Mouse (Mus musculus): ENCODE data around the gene Epha1.

Gene Epha1

GRCm38 (mm10) chr6:42373669-42374430 is 782 bp upstream of the Epha1 start:
- peak in 1 of 2 experiments; percentile 20 for DNase-seq

DNA sequence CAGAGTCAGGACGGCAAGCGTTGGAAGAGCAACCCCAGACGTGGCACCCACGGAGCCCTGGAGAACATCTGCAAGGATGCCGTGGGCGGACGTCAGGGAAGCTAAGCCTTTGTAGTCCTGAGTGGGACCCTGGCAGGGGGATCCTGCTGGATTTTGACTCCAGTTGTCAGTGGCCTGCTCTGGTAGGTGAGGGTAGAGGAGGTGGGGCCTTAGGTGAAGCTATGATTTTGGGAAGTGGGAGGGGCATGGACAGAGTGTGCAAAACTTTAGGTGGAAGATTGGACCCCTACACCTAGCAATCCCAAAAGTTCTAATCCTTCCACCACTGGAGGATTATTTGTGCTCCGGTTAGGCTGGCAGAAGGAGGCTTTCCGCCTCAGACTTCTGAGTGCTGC is 650 bp downstream of the Epha1 start:
- no peak for DNase-seq

DNA sequence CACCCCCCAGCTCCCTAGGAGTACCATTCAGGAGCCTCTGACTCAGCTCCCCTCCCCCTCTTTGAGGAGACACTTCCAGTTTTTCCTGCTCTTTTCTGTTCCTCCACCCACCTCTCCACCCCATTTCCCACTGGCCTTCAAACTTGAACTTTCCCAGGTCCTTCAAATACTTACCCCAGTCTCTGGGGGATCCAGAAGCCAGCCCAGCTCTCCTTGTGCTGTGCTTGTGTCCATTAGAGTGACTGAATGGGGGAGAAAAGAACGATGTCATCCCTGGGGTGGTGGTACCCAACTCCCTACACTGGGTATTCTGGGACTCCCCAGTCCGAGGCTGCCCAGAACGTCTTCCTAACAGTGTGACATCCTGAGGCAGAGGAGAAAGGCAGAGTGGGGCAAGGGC is 1.1 kb downstream of the Epha1 start:
- DNase-seq, result no peak

DNA sequence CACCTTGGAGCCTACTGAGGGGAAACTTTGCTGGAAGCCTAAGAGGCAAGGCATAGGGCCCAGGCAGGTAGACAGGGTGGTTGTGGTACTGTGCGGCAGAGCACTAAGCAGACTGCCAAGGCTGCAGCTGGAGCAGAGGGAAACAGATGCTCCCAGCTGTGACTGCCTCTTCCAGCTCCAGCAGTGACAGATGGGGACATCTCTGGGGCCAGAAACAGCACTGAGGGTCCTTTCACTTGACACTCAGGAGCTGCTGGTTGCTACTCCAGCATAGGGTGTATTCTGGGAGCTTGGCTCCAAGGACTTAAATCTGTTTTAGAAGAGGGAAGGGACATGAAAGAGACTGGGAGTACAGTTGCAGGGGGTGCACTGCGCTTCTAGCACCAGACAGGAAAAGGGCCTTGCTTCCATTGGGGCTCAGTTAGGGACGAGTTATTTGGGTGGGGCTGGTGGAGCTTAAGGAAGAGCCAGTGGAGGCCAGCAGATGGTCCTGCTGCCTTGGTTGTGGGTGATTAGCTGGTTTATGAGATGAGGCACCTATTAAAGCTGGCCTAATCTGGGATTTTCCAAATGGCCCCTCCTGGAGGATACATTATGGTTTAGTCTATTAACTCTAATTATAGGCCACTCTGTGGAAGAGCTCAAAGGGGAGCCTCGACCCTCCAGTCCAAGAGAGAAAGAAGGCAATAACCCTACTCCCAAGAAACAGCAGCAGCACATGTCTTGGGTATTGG is 2.3 kb downstream of the Epha1 start:
- DNase-seq, result peak in 1 of 2 experiments; percentile 16

DNA sequence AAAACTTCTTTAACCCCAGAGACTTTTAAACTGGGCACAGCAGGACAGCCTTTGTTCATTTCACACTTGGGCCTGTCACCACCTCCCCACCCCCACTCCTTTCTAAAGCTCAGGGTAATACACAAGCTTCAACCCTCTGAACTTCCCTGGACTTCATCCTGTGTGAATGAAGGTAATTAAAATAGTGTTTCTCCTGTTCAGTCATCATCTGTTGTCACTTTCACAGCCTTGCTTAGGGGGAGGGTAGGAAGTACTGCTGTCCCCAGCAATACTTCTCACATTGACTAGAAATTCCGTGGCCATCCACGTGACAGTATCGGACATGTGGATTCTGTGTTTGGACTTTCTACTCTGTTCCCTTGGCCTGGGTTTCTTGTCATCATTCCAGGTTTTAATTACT is 3.2 kb downstream of the Epha1 start:
- peak; percentile 68 to 78 for DNase-seq

GRCm38 (mm10) chr6:42365215-42365614 is 7.9 kb downstream of the Epha1 start:
- DNase-seq, result no peak

DNA sequence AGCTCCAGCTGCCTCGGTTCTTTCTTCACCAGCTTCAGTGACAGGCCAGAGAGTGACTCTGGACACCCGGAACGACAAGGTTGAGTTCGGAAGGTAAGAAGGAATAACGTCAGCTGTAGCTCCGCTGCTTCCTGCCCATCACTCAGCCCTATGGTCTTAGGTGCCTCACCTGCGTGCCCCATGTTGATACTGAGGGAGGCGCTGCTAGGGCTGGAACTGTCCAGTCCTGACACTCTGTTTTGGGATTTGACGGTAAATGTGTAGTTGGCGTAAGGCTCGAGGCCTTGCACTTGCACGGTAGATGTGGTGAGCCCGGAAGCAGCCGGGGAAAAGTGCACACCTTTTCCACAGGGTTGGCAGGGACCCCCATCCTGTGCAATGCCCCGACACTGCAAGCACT is 8.5 kb downstream of the Epha1 start:
- no peak for DNase-seq

DNA sequence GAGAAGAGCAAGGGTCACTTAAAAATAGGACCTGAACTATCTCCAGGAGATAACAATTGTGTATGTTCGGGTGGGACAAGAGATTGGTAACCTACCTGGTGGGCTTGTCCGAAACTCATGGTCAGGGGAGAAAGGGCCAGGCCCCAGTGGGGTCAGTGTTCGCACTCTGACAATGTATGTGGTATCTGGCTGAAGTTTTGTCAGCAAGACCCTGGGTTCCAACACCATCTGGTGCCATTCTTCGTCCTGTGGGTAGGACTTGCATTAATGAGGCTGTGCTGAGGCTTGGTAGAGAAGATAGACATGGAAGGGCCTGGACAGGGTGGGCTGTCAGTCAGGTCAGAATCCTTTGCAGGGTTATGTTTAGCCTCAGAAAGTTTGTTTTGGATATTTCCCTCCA is 9.0 kb downstream of the Epha1 start:
- DNase-seq, result no peak

DNA sequence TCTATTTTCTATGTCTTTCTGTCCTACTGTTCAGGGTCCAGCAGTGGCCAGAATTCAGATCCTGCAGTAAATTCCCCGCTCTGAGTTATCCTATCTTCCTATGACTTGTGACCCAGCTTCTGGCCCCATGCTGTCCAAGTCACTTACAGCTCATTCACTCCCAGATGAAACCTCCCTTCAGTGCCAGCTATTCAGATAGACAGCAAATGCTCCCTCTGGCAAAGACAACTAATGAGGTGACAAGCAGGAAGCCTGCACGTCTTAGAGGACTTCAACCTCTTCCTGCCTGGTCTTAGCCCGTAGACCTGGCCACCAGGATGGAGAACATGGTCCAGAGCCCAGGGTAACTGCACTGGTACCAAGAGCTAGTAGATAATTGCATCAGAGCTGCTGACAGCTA is 10.1 kb downstream of the Epha1 start:
- no peak for DNase-seq

GRCm38 (mm10) chr6:42362497-42362896 is 10.6 kb downstream of the Epha1 start:
- no peak for DNase-seq

GRCm38 (mm10) chr6:42362074-42362473 is 11.0 kb downstream of the Epha1 start:
- no peak for DNase-seq

- no peak for DNase-seq
Measured at GRCm38 (mm10) chr6:42361041-42361895, 11.8 kb downstream of the Epha1 start.

DNA sequence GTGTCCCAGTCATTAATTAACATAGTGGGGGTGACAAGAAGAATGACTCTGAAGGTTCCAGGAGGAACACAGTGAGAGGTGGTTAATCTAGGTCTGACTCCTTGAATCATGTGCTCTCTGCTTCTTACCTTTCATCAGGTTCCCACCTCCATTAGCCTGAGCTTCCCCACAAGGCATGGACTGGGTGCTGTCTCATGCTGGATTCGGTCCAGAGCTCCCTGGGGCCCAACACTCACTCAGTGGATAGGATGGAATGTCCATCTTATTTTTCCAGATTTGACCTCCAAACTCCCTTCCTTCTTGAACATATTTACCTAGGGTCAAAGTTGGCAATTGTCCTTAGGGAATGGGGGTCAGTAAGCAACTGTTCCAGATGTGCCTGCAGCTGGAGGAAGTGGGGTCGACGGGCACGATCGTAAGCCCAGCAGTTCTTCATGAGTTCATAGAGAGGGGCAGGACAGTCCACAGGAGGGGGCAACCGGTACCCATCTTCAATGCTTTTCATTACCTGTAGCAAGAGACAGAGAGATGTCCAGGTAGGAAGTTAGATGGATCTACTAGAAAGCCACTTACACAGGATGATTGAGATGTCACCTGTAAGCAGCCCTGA is 12.7 kb downstream of the Epha1 start:
- no peak for DNase-seq

GRCm38 (mm10) chr6:42359364-42360147 is 13.5 kb downstream of the Epha1 start:
- no peak for DNase-seq

- no peak for DNase-seq
Measured at GRCm38 (mm10) chr6:42358901-42359300, 14.2 kb downstream of the Epha1 start.

GRCm38 (mm10) chr6:42357901-42358300 is 15.2 kb downstream of the Epha1 start:
- DNase-seq, result no peak

DNA sequence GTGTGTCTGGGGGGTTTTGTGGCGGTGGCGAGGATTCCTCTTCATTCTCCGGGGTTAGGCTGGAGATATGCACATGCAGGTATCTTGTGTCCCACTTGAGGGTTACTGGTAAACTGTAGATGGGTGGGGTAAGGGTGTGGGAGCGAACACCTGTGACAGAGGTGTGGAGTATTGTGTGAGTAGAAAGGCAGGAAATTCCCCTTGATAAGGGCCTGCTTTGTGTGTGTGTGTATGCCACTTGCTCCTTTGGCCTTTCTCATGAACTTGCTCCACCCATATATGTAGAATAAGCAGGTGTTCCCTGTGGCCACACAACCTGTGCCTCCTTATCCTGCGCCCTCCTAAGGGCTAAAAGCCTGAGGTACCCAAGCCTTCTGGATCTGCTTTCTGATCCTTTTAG is 16.2 kb downstream of the Epha1 start:
- no peak for DNase-seq

DNA sequence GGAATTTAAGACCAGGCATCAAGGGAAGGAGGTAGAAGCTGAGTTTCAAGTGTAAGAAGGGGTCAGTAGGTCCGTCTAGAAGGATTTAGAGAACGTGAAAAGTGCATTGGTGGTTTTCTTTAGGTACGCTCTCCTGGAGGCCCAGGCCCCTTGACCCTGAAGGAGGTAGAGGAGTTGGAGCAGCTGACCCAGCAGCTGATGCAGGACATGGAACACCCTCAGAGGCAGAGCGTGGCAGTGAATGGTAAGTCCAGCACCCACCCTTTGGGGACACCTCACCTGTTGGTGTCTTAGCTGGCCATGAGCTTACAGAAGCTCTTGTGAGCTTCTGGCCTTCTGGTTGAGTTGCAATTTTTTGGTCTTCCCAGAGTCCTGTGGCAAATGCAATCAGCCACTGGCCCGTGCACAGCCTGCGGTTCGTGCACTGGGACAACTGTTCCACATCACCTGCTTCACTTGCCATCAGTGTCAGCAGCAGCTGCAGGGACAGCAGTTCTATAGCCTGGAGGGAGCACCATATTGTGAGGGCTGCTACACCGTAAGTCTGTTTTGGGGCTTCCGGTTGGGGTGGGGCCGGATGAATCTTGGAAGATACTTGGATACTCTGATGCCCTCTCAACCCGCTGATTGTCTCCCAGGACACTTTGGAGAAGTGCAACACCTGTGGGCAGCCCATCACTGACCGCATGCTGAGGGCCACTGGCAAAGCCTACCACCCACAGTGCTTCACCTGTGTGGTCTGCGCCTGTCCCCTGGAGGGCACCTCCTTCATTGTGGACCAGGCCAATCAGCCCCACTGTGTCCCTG is 17.1 kb downstream of the Epha1 start:
- no peak for DNase-seq

DNA sequence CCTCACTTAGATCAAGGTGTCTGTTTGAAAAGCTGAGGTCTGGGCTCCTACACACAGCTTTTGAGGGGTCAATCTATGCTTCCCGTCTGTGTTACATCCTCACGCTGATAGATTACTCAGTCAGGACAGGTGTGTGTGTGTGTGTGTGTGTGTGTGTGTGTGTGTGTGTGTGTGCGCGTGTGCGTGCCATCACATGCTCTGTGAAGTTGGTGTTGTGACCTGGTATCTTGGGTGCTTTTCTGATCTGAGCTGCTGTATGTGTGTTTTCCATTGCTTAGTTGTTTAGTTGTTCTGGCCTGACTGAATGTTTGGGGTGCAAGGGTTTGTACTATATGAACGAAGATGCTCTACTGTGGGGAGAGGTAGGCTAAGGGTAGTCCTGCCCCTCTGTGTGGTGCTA is 17.7 kb downstream of the Epha1 start:
- no peak for DNase-seq

- no peak for DNase-seq
Measured at GRCm38 (mm10) chr6:42354076-42355019, 18.7 kb downstream of the Epha1 start.
